Mouse (Mus musculus) liver, adult 2 months (tissue): ENCODE results near the gene Aldh1l2.

Experiments used
- CTCF ChIP-seq: fragments of 200-500 bp; IDR thresholded peaks from 2 replicates; pipeline ENCODE4 v1.5.1; 2011; ENCODE audit warnings: low read depth, low read length, control low read depth
- POLR2A ChIP-seq: fragments of 200-500 bp; IDR thresholded peaks from 2 replicates; pipeline ENCODE4 v1.6.1; 2011; ENCODE audit warnings: low read length, control low read depth; ENCODE audit not compliant: insufficient read depth; ENCODE audit errors: extremely low read depth

GRCm38 (mm10) chr10:83477286-83477685 is 56.7 kb downstream of the Aldh1l2 start:
- TF ChIP-seq CTCF (no peak), POLR2A (no peak)
